Mouse (Mus musculus) hindbrain, embryonic 11.5 days (tissue): Measurements from ENCODE around the gene Csf2ra. TPM values are rescaled to one million over a fixed set of nuclear protein-coding genes. Genes with fewer than 3 reads are reported as not detected.
"Not testable (repeated sequence)": the region's sequence is repeated elsewhere in the genome, so short reads cannot be mapped to it uniquely, and the experiment has no call there.

ENCODE experiments used
- ATAC-seq: fragments of 200-750 bp; cut with Nextera tagmentation; 2 replicates; pipeline ENCODE4 v1.8.0; 2017; ENCODE audit warnings: mild to moderate bottlenecking, moderate TSS enrichment, moderate library complexity; ENCODE audit not compliant: low FRiP score
- DNase-seq: peaks from one replicate; pipeline ENCODE4 v3.0.0-alpha.2; 2015; ENCODE audit warnings: low spot score
- H3K27ac ChIP-seq: fragments of 300-500 bp; sonication (generic); 2 replicates; pipeline ENCODE4 v1.5.1; 2014; ENCODE audit warnings: mild to moderate bottlenecking, low read depth, low read length
- H3K27me3 ChIP-seq: fragments of 300-500 bp; sonication (generic); 2 replicates; pipeline ENCODE4 v1.6.1; 2014; ENCODE audit warnings: mild to moderate bottlenecking, low read length, moderate library complexity, mixed read lengths; ENCODE audit not compliant: control insufficient read depth, insufficient read depth
- H3K36me3 ChIP-seq: fragments of 300-500 bp; sonication (generic); 2 replicates; pipeline ENCODE4 v1.6.1; 2014; ENCODE audit warnings: mild to moderate bottlenecking, low read length, moderate library complexity, mixed read lengths; ENCODE audit not compliant: control insufficient read depth, insufficient read depth
- H3K4me1 ChIP-seq: fragments of 300-500 bp; sonication (generic); replicated peaks from 2 replicates; pipeline ENCODE4 v1.6.1; 2014; ENCODE audit warnings: low read length, mixed read lengths; ENCODE audit not compliant: control insufficient read depth, insufficient read depth
- H3K4me2 ChIP-seq: fragments of 300-500 bp; sonication (generic); replicated peaks from 2 replicates; pipeline ENCODE4 v1.6.1; 2014; ENCODE audit warnings: mild to moderate bottlenecking, low read depth, low read length
- H3K4me3 ChIP-seq: fragments of 300-500 bp; sonication (generic); 2 replicates; pipeline ENCODE4 v1.5.1; 2014; ENCODE audit warnings: low read depth, low read length
- H3K9ac ChIP-seq: fragments of 300-500 bp; sonication (generic); 2 replicates; pipeline ENCODE4 v1.6.1; 2014; ENCODE audit warnings: low read depth, low read length
- H3K9me3 ChIP-seq: fragments of 300-500 bp; sonication (generic); 2 replicates; pipeline ENCODE4 v1.6.1; 2016; ENCODE audit warnings: low read length; ENCODE audit not compliant: control insufficient read depth
- whole genome bisulfite sequencing: fragments of 180-500 bp; shearing (Covaris S2); extraction: QIAGEN DNeasy Blood & Tissue Kit; methylation state at CpG from one replicate; pipeline ENCODE4 v1.1.7; 2014; 5-methylcytosine and 5-hydroxymethylcytosine counted together
- polyA plus RNA-seq: library from polyadenylated mRNA; unstranded; fragments of >200 nt; fragmentation: Nextera tagmentation; extraction: Ambion mirVana; gene quantifications from 2 replicates; pipeline ENCODE4 v1.2.1, GENCODE M21; 2014

The Csf2ra gene
- polyA plus RNA-seq, 1 experiment from 2014 or later, result 18.5 TPM

GRCm38 (mm10) chr19:61199316-61199715 lies 28.9 kb downstream of the Csf2ra start:
- H3K36me3 ChIP-seq, result no peaks in the 10 kb centered on the region
- H3K9ac ChIP-seq, result no peak overlapping the region
- H3K27me3 ChIP-seq, result no peaks in the 10 kb centered on the region
- WGBS, result 13% methylated on average over 13 of the region's 13 CpGs
- no peaks in the 10 kb centered on the region for H3K9me3 ChIP-seq
- no peak overlapping the region for H3K27ac ChIP-seq
- no peak overlapping the region for H3K4me3 ChIP-seq
- no peaks in the 10 kb centered on the region for H3K4me1 ChIP-seq
- no peak for ATAC-seq
- peak; percentile 91 for DNase-seq
- H3K4me2 ChIP-seq, result no peak overlapping the region

- H3K27me3 ChIP-seq, H3K4me2 ChIP-seq, DNase-seq, H3K9me3 ChIP-seq, ATAC-seq, H3K4me3 ChIP-seq, H3K36me3 ChIP-seq, H3K9ac ChIP-seq, H3K4me1 ChIP-seq, H3K27ac ChIP-seq: not testable (repeated sequence)
- WGBS, result 81% methylated on average over 2 of the region's 2 CpGs
These were observed 44.6 kb downstream of the Csf2ra start, which contains the start of gene Gm6020 for GRCm38 (mm10) chr19:61183590-61183989. Gene Gm6020, plus strand, starts transcription at chr19:61183890.

- peak within 1 kb of the TSS; percentile 34 for H3K4me2 ChIP-seq
- H3K4me3 ChIP-seq, result peak within 1 kb of the TSS; percentile 21; the same call in 1 of the 2 replicates
- no peaks in the 10 kb centered on the region for H3K9me3 ChIP-seq
- no peaks in the 10 kb centered on the region for H3K27me3 ChIP-seq
- ATAC-seq (no peak), DNase-seq (peak; percentile 23)
- peak within 1 kb of the TSS; percentile 27; the same call in 1 of the 2 replicates for H3K9ac ChIP-seq
- no peaks in the 10 kb centered on the region for H3K4me1 ChIP-seq
- H3K36me3 ChIP-seq, result no peaks in the 10 kb centered on the region
- 28% methylated on average over 39 of the region's 39 CpGs for WGBS
- H3K27ac ChIP-seq, result no peak within 1 kb of the TSS
These were observed 52.4 kb downstream of the Csf2ra start, which contains the start of gene Gm7102 for GRCm38 (mm10) chr19:61175756-61176324. Gene Gm7102, minus strand, starts transcription at chr19:61176309.

Other genes starting within 250 kb of the Csf2ra start
- gene Zfp950, start 87.6 kb downstream of the Csf2ra start, polyA plus RNA-seq, result 27.3 and 31.5 TPM in 2 replicates
- gene Gm7102, start 52.1 kb downstream of the Csf2ra start, polyA plus RNA-seq, result 0.11 and 0.17 TPM in 2 replicates
- gene Gm6020, start 44.5 kb downstream of the Csf2ra start, polyA plus RNA-seq, result not detected in 2 replicates
- gene Gm21060, start 68.6 kb upstream of the Csf2ra start, polyA plus RNA-seq, result not detected in 2 replicates